Mouse (Mus musculus) heart, embryonic 13.5 days (tissue): Measurements from ENCODE around the gene B4galt3. TPM values are rescaled to one million over a fixed set of nuclear protein-coding genes. Genes with fewer than 3 reads are reported as not detected.

Source experiments
- ATAC-seq: fragments of 200-750 bp; cut with Nextera tagmentation; 2 replicates; pipeline ENCODE4 v1.8.0; 2017; ENCODE audit warnings: moderate TSS enrichment; ENCODE audit not compliant: insufficient number of reproducible peaks, low FRiP score, low TSS enrichment; ENCODE audit errors: extremely low read depth
- H3K27ac ChIP-seq: fragments of 300-500 bp; sonication (generic); replicated peaks from 2 replicates; pipeline ENCODE4 v1.5.1; 2015; ENCODE audit warnings: moderate library complexity, mild to moderate bottlenecking, inconsistent platforms
- H3K27me3 ChIP-seq: fragments of 300-500 bp; sonication (generic); replicated peaks from 2 replicates; pipeline ENCODE4 v1.6.1; 2015; ENCODE audit warnings: mild to moderate bottlenecking, inconsistent platforms
- H3K36me3 ChIP-seq: fragments of 300-500 bp; sonication (generic); 2 replicates; pipeline ENCODE4 v1.6.1; 2015; ENCODE audit warnings: mild to moderate bottlenecking, inconsistent platforms
- H3K4me1 ChIP-seq: fragments of 300-500 bp; sonication (generic); 2 replicates; pipeline ENCODE4 v1.6.1; 2015; ENCODE audit warnings: inconsistent platforms
- H3K4me2 ChIP-seq: fragments of 300-500 bp; sonication (generic); 2 replicates; pipeline ENCODE4 v1.6.1; 2015; ENCODE audit warnings: inconsistent platforms, mild to moderate bottlenecking, moderate library complexity
- H3K4me3 ChIP-seq: fragments of 300-500 bp; sonication (generic); 2 replicates; pipeline ENCODE4 v1.5.1; 2015; ENCODE audit warnings: moderate library complexity, mild to moderate bottlenecking, inconsistent platforms
- H3K9ac ChIP-seq: fragments of 300-500 bp; sonication (generic); 2 replicates; pipeline ENCODE4 v1.6.1; 2015; ENCODE audit warnings: inconsistent platforms, mild to moderate bottlenecking, moderate library complexity
- H3K9me3 ChIP-seq: fragments of 300-500 bp; sonication (generic); 2 replicates; pipeline ENCODE4 v1.6.1; 2016; ENCODE audit warnings: inconsistent platforms
- WGBS: fragments of 180-500 bp; shearing (Covaris S2); methylation state at CpG from one replicate; pipeline ENCODE4 v1.1.7; 2015; ENCODE audit warnings: mixed read lengths; 5-methylcytosine and 5-hydroxymethylcytosine counted together
- polyA plus RNA-seq: library from polyadenylated mRNA; unstranded; fragments of >200 nt; fragmentation: Nextera tagmentation; extraction: Ambion mirVana; gene quantifications from 2 replicates; pipeline ENCODE4 v1.2.1, GENCODE M21; 2015

B4galt3 gene
- 54.6 and 55.1 TPM in 2 replicates for polyA plus RNA-seq

GRCm38 (mm10) chr1:171269848-171270572 lies at the start of gene B4galt3:
TSS of gene B4galt3 (plus strand) at chr1:171270328.
- 3% methylated on average over 36 of the region's 36 CpGs for WGBS

GRCm38 (mm10) chr1:171220871-171221270 lies 49.3 kb upstream of the B4galt3 start:
- Histone ChIP-seq H3K4me2 (peak overlapping the region; percentile 94), H3K9me3 (no peaks in the 10 kb centered on the region), H3K36me3 (peaks cover 34% of the 10 kb centered on the region), H3K4me3 (peak overlapping the region; percentile 76), H3K9ac (peak overlapping the region; percentile 89), H3K27me3 (no peaks in the 10 kb centered on the region), H3K27ac (no peak overlapping the region), H3K4me1 (peaks cover 27% of the 10 kb centered on the region)
- 8% methylated on average over 10 of the region's 10 CpGs for WGBS
- no peak for ATAC-seq

More at GRCm38 (mm10) chr1:171269848-171270572, at the start of gene B4galt3:
- no peaks in the 10 kb centered on the region for H3K27me3 ChIP-seq
- H3K9me3 ChIP-seq: no peaks in the 10 kb centered on the region
- peak within 1 kb of the TSS; percentile 89 for H3K4me3 ChIP-seq
- peak within 1 kb of the TSS; percentile 92 for H3K9ac ChIP-seq
- H3K4me1 ChIP-seq: peaks cover 21% of the 10 kb centered on the region
- peaks cover 34% of the 10 kb centered on the region for H3K36me3 ChIP-seq
- H3K27ac ChIP-seq: peak within 1 kb of the TSS; percentile 72
- peak within 1 kb of the TSS; percentile 92 for H3K4me2 ChIP-seq
- ATAC-seq: peak; percentile 93

- Histone ChIP-seq H3K4me1 (peaks cover 23% of the 10 kb centered on the region), H3K36me3 (peaks cover 34% of the 10 kb centered on the region), H3K4me3 (peak overlapping the region; percentile 76), H3K27me3 (no peaks in the 10 kb centered on the region), H3K9ac (peak overlapping the region; percentile 89), H3K9me3 (no peaks in the 10 kb centered on the region), H3K27ac (peak overlapping the region; percentile 69), H3K4me2 (peak overlapping the region; percentile 94)
- ATAC-seq: no peak
- WGBS: 5% methylated on average over 22 of the region's 22 CpGs
Observed at GRCm38 (mm10) chr1:171221281-171222193, 48.6 kb upstream of the B4galt3 start.

GRCm38 (mm10) chr1:171222238-171223155 lies 47.6 kb upstream of the B4galt3 start, which contains the start of gene Tomm40l:
TSS of gene Tomm40l (minus strand) at chr1:171222514.
- no peaks in the 10 kb centered on the region for H3K9me3 ChIP-seq
- H3K9ac ChIP-seq: peak within 1 kb of the TSS; percentile 89
- H3K4me2 ChIP-seq: peak within 1 kb of the TSS; percentile 94
- ATAC-seq: peak; percentile 92
- H3K4me1 ChIP-seq: peaks cover 23% of the 10 kb centered on the region
- 1% methylated on average over 28 of the region's 28 CpGs for WGBS
- H3K27me3 ChIP-seq: no peaks in the 10 kb centered on the region
- peak within 1 kb of the TSS; percentile 76 for H3K4me3 ChIP-seq
- H3K27ac ChIP-seq: peak within 1 kb of the TSS; percentile 92
- H3K36me3 ChIP-seq: peaks cover 32% of the 10 kb centered on the region

GRCm38 (mm10) chr1:171223168-171223567 lies 47.0 kb upstream of the B4galt3 start:
- no peak for ATAC-seq
- 78% methylated on average over 6 of the region's 6 CpGs for WGBS
- H3K9ac ChIP-seq: peak overlapping the region; percentile 77
- peak overlapping the region; percentile 92 for H3K27ac ChIP-seq
- H3K4me1 ChIP-seq: peaks cover 23% of the 10 kb centered on the region
- H3K36me3 ChIP-seq: peaks cover 25% of the 10 kb centered on the region
- no peaks in the 10 kb centered on the region for H3K27me3 ChIP-seq
- no peaks in the 10 kb centered on the region for H3K9me3 ChIP-seq
- H3K4me3 ChIP-seq: peak overlapping the region; percentile 76
- H3K4me2 ChIP-seq: peak overlapping the region; percentile 94

GRCm38 (mm10) chr1:171223796-171224195 lies 46.3 kb upstream of the B4galt3 start:
- Histone ChIP-seq H3K27me3 (no peaks in the 10 kb centered on the region), H3K27ac (no peak overlapping the region), H3K9ac (no peak overlapping the region), H3K9me3 (no peaks in the 10 kb centered on the region), H3K36me3 (peaks cover 19% of the 10 kb centered on the region), H3K4me2 (no peak overlapping the region), H3K4me1 (peaks cover 23% of the 10 kb centered on the region), H3K4me3 (no peak overlapping the region)
- no peak for ATAC-seq
- WGBS: 58% methylated on average over 2 of the region's 2 CpGs

- H3K9ac ChIP-seq: no peak within 1 kb of the TSS
- peaks cover 23% of the 10 kb centered on the region for H3K4me1 ChIP-seq
- H3K27ac ChIP-seq: no peak within 1 kb of the TSS
- H3K27me3 ChIP-seq: no peaks in the 10 kb centered on the region
- H3K4me2 ChIP-seq: no peak within 1 kb of the TSS
- no peaks in the 10 kb centered on the region for H3K9me3 ChIP-seq
- peaks cover 9% of the 10 kb centered on the region for H3K36me3 ChIP-seq
- WGBS: 67% methylated on average over 5 of the region's 5 CpGs
- H3K4me3 ChIP-seq: no peak within 1 kb of the TSS
- ATAC-seq: no peak
Observed at GRCm38 (mm10) chr1:171224857-171225256, 45.3 kb upstream of the B4galt3 start, which contains the start of gene Apoa2. TSS of gene Apoa2 (plus strand) at chr1:171225054.

GRCm38 (mm10) chr1:171226780-171227179 lies 43.3 kb upstream of the B4galt3 start:
- 46% methylated on average over 4 of the region's 4 CpGs for WGBS
- Histone ChIP-seq H3K9ac (no peak overlapping the region), H3K36me3 (no peaks in the 10 kb centered on the region), H3K4me3 (no peak overlapping the region), H3K9me3 (no peaks in the 10 kb centered on the region), H3K27ac (no peak overlapping the region), H3K4me2 (no peak overlapping the region), H3K27me3 (no peaks in the 10 kb centered on the region), H3K4me1 (peaks cover 11% of the 10 kb centered on the region)
- no peak for ATAC-seq

GRCm38 (mm10) chr1:171227879-171228278 lies 42.2 kb upstream of the B4galt3 start:
- Histone ChIP-seq H3K27me3 (no peaks in the 10 kb centered on the region), H3K4me1 (peaks cover 12% of the 10 kb centered on the region), H3K4me2 (no peak overlapping the region), H3K27ac (no peak overlapping the region), H3K36me3 (no peaks in the 10 kb centered on the region), H3K4me3 (no peak overlapping the region), H3K9ac (no peak overlapping the region), H3K9me3 (no peaks in the 10 kb centered on the region)
- ATAC-seq: no peak
- 87% methylated on average over 1 of the region's 1 CpGs for WGBS

- no peak overlapping the region for H3K27ac ChIP-seq
- no peak overlapping the region for H3K4me3 ChIP-seq
- no peak for ATAC-seq
- H3K27me3 ChIP-seq: no peaks in the 10 kb centered on the region
- peaks cover 15% of the 10 kb centered on the region for H3K36me3 ChIP-seq
- H3K9me3 ChIP-seq: no peaks in the 10 kb centered on the region
- no peak overlapping the region for H3K4me2 ChIP-seq
- peaks cover 17% of the 10 kb centered on the region for H3K4me1 ChIP-seq
- WGBS: 61% methylated on average over 6 of the region's 6 CpGs
- H3K9ac ChIP-seq: no peak overlapping the region
Observed at GRCm38 (mm10) chr1:171229750-171230149, 40.4 kb upstream of the B4galt3 start.
